Mouse (Mus musculus) testis, postnatal 14 days (tissue): Measurements from ENCODE around the gene Wdhd1.

Experiments
- DNase-seq: peaks from one replicate; pipeline ENCODE4 v3.0.0; 2021; ENCODE audit warnings: low spot score

Gene Wdhd1

GRCm38 (mm10) chr14:47281535-47281934 lies 4.9 kb upstream of the Wdhd1 start:
- no peak for DNase-seq

- no peak for DNase-seq
Measured at GRCm38 (mm10) chr14:47279058-47279457, 2.4 kb upstream of the Wdhd1 start.

- no peak for DNase-seq
Measured at GRCm38 (mm10) chr14:47276036-47276603, 537 bp downstream of the Wdhd1 start.

GRCm38 (mm10) chr14:47275417-47275816 lies 1.2 kb downstream of the Wdhd1 start:
- no peak for DNase-seq

GRCm38 (mm10) chr14:47273751-47274150 lies 2.9 kb downstream of the Wdhd1 start:
- no peak for DNase-seq

GRCm38 (mm10) chr14:47269706-47270105 lies 7.0 kb downstream of the Wdhd1 start:
- DNase-seq: no peak

GRCm38 (mm10) chr14:47269056-47269455 lies 7.6 kb downstream of the Wdhd1 start:
- no peak for DNase-seq

GRCm38 (mm10) chr14:47265829-47266228 lies 10.8 kb downstream of the Wdhd1 start:
- no peak for DNase-seq

GRCm38 (mm10) chr14:47264866-47265265 lies 11.8 kb downstream of the Wdhd1 start:
- DNase-seq: no peak

- DNase-seq: no peak
Measured at GRCm38 (mm10) chr14:47249839-47250238, 26.8 kb downstream of the Wdhd1 start.

- DNase-seq: no peak
Measured at GRCm38 (mm10) chr14:47242753-47243152, 33.9 kb downstream of the Wdhd1 start.

GRCm38 (mm10) chr14:47241046-47241445 lies 35.6 kb downstream of the Wdhd1 start:
- DNase-seq: no peak

- no peak for DNase-seq
Measured at GRCm38 (mm10) chr14:47240600-47240999, 36.1 kb downstream of the Wdhd1 start.

- no peak for DNase-seq
Measured at GRCm38 (mm10) chr14:47237286-47237685, 39.4 kb downstream of the Wdhd1 start.

GRCm38 (mm10) chr14:47236491-47236890 lies 40.2 kb downstream of the Wdhd1 start:
- no peak for DNase-seq

- DNase-seq: no peak
Measured at GRCm38 (mm10) chr14:47234526-47235250, 42.0 kb downstream of the Wdhd1 start.

- no peak for DNase-seq
Measured at GRCm38 (mm10) chr14:47234032-47234431, 42.6 kb downstream of the Wdhd1 start.

- DNase-seq: no peak
Measured at GRCm38 (mm10) chr14:47233602-47234001, 43.1 kb downstream of the Wdhd1 start.

- no peak for DNase-seq
Measured at GRCm38 (mm10) chr14:47229796-47230376, 46.8 kb downstream of the Wdhd1 start.

- DNase-seq: no peak
Measured at GRCm38 (mm10) chr14:47225931-47226330, 50.7 kb downstream of the Wdhd1 start.

GRCm38 (mm10) chr14:47224476-47225325 lies 52.0 kb downstream of the Wdhd1 start:
- DNase-seq: peak; percentile 68

- DNase-seq: no peak
Measured at GRCm38 (mm10) chr14:47222631-47223450, 53.8 kb downstream of the Wdhd1 start.
